Mouse (Mus musculus): ENCODE measurements around the gene Mylk.
A peak's percentile ranks its signal among the peaks of the same experiment; 100 is the strongest.

The Mylk gene

GRCm38 (mm10) chr16:34952798-34953197, 207.8 kb downstream of the Mylk start:
- DNase-seq, result no peak

DNA sequence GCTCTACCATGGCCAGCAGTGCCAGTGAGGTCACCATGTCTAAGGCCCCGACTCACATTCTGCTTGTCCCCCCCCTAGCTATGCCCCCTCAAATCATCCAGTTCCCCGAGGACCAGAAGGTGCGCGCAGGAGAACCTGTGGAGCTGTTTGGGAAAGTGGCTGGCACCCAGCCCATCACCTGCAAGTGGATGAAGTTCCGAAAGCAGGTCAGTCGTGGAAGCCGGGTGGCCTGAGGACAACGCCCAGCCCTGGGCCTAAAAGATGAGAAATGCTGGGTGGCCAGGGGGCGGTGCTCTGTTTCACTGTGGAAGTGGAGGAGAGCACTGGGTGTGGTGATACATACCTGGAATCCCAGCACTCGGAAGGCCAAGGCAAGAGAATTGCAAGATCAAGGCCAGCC, 208.5 kb downstream of the Mylk start:
- DNase-seq, result no peak

DNA sequence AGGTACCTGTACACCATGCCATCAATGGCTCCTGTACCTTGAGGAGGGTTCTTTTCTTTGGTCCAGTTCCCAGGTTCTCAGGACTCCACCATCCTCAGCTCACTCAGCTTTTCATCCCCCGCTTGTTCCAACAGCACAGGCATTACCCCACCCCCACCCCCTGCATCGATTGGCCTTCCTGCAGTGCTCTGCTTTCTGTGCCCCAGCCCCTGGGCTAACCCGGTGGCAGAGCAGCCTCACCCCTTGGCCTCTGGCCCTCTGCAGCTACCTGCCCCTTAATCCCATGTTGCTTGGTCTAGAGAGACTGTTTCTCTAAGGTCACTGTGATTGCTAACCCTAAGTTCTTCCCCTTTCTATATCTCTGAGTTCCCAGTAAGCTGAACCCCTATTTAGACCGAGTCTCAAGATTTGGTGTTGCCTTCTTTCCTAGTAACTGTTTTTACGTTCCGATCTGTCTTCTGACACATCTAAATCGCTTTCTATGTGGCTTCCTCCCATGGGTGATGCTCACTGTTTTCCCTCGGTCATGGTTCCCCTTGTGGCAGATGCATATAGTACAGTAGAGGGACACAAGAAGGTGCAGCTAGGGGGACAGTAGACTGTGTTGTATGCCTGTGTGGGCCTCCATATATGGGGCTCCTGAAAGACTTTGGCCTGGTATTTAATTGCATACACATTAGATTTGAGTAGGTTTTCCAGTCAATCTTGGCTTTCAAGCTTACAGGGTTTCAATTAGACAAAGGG, 212.6 kb downstream of the Mylk start:
- no peak for DNase-seq

GRCm38 (mm10) chr16:34958667-34959066, 213.7 kb downstream of the Mylk start:
- no peak for DNase-seq

DNA sequence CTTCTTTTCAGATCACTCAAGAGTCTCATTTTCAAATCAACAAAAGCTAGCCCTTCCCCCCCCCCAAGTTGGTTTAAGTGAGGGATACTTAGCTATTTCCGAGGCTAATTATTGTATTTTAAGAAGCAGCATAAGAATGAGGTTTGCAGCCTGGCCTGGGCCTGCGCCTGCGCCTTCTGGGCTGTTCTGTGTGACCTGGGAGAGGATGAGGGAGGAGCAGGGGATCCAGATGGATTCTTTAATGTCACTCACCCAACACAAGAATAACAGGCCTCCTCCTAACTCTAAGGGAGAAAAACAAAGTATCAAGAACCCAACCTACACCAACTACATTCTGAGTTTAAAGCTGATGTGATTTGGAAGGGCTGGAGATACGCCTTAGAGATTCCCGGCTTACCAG, 214.3 kb downstream of the Mylk start:
- no peak for DNase-seq

DNA sequence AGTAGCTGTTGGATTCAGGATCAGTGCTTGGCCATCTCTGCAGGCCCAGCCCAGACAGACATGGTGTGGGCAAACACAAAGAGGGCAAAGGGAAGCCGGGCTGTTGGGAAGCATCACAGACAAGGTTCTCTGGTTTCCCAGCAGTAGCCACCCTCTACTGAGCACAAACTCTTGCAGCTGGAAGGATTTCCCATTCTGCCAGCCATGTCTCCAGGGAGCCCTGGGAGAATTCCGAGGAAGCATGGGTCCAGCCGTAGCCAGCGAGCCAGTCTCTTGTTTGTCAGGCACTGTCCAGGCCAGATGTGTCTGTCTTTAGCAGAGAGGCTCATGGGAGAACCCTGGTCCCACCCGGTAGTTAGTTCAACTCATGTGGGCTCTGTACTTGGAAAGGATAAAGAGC, 215.2 kb downstream of the Mylk start:
- DNase-seq, result no peak

DNA sequence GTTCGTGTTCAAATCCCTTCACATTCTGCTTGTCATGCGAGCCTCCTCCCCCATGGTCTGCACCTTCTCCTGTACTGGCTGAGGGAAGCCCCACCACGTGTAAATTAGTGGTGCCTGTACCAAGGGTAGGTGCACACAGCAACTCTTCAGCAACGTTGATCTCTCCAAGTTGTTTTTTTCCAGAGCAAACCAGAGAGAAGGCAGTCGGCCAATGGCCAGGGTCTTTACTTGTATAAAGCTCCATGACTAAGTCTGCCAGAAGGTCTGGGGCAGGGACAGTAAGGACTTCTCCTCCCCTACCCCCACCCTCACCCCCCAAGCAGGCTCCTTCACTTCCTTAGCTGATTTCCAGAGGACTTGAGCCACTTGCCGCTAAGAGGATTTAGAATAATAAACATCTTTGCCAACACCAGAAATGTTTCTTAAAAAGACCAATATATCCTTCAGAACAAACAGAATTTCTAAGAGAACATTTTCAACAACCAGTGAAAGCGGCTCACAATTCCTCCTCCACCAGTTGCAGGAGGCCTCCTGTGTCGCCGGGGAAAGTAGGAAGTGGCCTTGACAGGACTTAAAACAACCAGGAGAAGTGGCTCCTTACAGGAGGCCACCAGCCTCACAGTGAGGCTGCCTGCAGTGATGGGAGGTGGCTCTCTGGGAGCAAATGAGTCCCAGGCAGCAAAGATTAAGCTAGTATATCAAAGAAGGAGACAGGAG, 216.0 kb downstream of the Mylk start:
- DNase-seq, result no peak

DNA sequence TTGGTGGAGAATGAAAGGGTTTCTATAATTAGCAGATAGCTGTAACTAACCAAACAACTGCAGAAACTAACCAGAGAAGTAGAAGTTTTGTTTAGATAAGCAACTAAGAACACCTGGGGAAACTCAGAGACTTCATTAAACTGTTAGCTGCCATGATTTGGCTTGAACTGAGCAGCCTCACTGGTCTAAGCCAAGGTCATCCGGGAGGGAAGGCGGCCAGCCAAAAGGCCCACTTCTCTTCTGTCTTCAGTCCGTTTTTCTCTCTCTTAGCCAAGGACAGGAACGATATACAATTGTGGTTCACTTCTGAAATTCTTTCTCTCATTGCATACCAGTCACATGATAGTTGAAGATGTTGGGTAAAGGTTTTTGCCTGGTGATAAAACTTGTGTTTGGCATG, 217.3 kb downstream of the Mylk start:
- no peak for DNase-seq

DNA sequence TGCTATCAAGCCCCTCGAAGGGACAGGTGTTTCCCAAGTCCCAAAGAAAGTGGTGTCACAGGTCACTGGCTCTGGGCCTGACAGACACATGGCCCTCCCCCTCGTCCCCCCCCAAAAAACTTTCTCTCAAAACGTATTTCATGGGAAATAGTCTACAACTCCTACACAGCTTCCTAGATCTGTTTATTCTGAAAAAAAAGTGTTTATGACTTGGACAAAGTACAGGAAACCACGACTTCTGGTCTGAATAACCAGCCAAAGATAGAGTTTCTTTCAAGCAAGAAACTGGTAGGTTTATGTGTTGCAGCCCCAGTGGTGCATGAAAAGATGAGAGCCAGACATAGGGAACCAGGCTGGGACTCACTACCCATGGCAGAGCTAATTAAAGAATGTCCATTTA, 218.0 kb downstream of the Mylk start:
- DNase-seq, result no peak

GRCm38 (mm10) chr16:34966620-34967081, 221.6 kb downstream of the Mylk start:
- DNase-seq, result no peak

GRCm38 (mm10) chr16:34967120-34967800, 222.2 kb downstream of the Mylk start:
- peak; percentile 17 for DNase-seq

GRCm38 (mm10) chr16:34968181-34968580, 223.2 kb downstream of the Mylk start:
- DNase-seq, result no peak

- no peak for DNase-seq
Observed at GRCm38 (mm10) chr16:34972471-34972870, 227.5 kb downstream of the Mylk start.

DNA sequence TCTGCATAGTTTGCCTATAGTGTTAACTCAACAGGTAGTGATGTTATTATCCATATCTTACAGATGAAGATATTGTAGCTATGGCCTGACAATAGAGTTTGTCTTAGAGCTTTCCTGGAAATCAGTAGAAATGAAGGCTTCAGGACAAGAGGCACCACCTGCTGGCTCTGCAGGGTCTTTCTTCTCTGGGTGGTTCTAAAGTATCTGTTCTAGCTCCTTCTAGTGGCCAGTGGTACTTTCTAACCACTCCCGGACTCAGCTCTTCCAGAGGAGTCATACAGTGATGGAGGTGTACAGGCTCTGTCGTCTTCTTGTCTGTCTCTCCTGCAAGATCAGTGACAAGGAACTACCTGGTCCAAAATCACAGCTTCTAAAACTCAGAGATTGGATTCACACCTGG, 230.5 kb downstream of the Mylk start:
- DNase-seq, result no peak

GRCm38 (mm10) chr16:34976630-34977029, 231.6 kb downstream of the Mylk start:
- no peak for DNase-seq

DNA sequence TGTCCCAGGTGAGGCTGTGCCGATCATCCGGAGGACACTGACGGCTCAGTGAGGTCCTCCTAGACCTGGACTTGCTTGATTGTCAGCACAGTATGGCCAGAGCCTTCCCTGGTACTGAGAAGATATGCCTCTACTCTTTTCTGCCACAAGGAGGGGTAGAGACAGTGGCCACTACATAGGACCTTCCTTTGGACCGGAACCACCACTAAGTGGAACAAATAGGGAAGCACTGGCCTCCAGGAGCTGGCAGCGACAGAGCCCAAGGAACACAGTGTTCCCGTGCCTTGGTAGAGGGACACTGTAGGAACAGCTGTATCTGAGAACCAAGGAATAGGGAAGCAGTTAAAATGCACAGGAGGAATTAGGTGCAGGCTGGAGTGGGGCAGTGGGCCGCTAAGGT, 233.0 kb downstream of the Mylk start:
- DNase-seq, result no peak

DNA sequence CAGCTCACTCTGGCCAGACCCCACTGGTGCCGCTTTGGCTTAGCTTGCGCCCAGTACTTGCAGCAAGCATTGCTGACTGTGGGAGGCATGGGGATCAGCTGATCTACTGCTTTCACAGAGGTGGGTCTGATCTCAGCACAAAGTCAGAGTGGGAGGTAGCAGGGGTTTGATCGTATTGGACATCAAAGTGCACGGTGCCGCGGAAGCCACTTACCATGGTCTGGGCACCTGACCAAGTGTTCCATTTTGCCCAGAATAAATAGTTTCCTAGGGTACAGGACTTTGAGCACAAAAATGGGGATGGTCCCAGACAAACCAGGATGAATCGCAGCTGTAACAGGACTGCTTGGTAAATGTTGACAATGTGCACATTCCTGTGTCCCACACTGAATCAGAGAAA, 236.0 kb downstream of the Mylk start:
- DNase-seq, result no peak

GRCm38 (mm10) chr16:34984203-34985030, 239.4 kb downstream of the Mylk start:
- no peak for DNase-seq

- no peak for DNase-seq
Observed at GRCm38 (mm10) chr16:34985031-34985346, 240.0 kb downstream of the Mylk start.

- DNase-seq, result no peak
Observed at GRCm38 (mm10) chr16:34986211-34986825, 241.3 kb downstream of the Mylk start.

DNA sequence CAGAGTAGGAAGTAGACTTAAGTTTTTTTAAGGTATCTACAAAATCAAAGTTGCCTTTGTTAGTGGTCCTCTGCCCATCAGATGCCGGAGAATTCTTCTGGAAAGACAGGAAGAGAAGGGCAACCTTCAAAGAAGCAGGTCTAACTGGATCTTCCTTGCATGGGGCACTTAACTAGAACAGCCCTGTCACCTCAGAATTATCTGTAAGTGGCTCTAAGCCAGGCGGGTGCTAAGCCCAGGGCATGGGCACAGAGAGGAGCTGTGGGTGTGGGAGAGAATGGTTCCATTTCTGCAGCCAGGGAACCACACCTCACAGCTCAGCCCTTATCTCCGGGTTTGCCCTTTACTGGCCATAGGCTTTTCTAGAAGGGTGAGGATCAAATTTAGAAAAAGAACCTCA, 246.4 kb downstream of the Mylk start:
- DNase-seq, result no peak

DNA sequence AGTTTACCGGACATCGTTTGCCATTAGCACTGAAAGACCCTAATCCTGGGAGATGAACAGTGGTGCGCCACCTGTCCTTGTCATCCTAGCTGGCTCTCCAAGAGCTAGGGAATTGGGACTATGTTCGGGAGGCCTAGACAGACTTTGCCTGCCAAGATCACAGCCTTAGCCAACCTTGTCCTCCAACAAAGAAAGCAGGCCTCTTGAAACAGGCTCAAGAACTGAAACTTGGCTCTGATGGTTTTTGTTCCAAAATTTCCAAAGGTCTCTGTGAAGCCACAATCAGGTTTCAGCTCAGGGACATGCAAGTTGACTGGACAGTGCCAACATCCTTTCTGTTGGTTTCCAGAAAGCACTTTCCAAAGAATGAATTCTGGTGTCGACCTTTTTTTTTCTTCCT, 247.8 kb downstream of the Mylk start:
- no peak for DNase-seq
